Mouse (Mus musculus): ENCODE measurements around the gene Ss18l1.

Gene Ss18l1

DNA sequence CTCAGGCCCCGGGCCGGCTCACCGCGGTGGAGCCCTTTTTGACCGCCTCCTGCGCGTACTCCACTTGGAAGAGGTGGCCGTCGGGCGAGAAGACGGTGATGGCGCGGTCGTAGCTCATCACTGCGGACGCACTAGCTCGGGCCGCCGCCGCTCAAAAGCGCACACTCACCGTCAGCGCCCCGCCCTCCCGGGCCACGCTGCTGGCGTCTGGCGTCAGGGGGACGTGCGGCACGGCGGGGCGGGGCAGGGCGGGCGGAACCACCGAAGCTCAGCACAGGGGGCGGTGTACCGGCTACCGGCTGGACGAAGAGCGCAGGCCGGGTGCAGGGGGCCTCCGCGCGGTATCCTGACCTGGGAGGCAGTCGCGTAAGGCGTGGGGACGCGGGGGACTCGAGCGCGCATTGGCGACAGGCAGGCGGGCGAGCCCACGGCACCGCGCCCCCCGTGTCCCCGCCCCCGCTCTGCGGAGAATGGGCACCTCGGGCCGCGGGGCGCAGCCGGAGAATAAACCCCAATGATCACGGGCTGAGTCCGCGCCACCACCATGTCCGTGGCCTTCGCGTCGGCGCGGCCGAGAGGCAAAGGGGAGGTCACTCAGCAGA lies at the start of gene Ss18l1, which contains the start of gene Psma7:
Ss18l1 (plus strand) TSS at position 254 of the 602 bp plus-strand sequence.
Psma7 (minus strand) TSS at position 178 of the 602 bp plus-strand sequence.
- no peak for DNase-seq (ENCODE audit: low read depth)

DNA sequence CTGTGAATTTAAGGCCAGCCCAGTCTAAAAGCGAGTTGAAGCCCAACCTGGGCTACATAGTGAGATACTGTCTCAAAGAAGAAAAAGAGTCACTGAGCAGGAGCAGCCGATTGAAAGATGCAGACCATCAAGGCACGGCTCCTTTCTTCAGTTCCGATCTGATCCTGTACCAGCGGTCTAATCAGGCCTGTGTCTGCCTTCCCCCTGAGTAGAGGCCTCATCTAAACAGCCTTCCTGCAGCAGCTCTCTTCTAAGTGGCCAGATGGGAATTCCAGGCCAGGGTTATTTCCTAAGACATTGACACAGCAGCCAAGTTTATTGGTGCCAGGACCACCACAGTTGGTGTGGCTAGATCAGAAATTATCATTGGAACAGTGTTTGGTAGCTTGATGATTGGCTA lies 49.2 kb upstream of the Ss18l1 start:
- no peak for DNase-seq (ENCODE audit: low read depth)

DNA sequence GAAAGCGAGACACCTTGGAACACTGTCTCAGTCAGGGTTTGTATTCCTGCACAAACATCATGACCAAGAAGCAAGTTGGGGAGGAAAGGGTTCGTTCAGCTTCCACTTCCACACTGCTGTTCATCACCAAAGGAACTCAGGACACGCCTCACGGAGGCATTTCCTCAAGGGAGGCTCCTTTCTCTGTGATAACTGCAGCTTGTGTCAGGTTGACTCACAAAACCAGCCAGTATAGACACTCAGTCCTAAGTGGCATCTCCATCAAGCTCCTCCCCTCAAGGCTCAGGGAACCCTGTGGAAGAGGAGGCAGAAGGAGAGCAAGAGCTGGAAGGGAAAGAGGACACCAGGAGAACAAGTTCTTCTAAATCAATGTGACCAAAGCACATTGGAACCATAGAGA lies 43.9 kb upstream of the Ss18l1 start:
- no peak for DNase-seq (ENCODE audit: low read depth)

DNA sequence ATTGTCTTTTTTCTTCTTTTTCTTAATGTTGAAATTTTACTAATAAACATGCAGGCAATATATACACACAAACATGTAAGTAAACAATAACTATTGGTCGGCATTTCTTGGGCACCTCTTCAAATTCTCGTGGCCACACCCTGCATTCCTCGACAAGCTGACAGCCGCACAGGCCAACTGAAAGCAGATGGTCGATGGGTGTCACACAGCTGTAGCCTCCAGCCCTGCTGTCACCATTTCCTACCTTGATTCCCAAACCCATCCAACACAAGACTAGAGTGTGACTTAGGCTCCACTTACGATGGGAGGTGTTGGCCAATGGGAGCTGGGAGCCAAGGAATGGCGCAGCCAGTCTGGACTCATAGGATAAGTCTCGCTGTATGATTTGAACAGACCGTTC lies 40.7 kb upstream of the Ss18l1 start:
- no peak for DNase-seq (ENCODE audit: low read depth)

DNA sequence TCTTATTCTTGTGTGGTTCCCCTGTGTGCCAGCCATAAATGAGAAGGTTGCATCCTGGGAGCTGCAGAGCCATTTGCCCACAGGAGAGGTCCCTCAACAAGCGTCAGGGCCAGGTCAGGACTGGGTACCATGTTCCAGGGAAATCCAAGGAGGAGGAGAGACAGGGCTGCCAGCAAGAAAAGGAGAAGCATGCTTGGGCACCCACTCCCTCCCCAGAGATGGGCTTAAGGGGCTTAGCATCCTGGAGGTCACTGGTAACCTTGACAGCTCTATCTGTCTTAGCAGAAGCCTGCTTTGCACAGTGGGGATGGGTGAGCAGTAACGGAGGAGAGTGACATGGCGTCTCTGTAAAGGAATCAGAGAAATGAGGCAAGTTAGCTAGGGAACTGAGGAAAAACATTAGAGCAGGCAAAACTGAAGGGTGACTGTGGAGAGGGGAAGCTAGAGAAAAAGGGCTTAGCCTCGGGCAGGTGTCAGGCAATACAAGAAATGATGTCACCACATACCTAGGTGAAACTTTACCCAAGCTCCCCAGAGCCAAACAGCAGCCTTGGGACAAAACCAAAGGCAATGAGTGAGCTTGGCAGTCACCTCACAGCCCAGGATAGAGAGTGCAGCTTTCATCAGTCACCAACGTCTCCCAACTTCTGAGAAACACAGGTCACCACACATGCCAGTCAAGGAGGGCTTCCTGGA lies 36.5 kb upstream of the Ss18l1 start:
- no peak for DNase-seq (ENCODE audit: low read depth)

DNA sequence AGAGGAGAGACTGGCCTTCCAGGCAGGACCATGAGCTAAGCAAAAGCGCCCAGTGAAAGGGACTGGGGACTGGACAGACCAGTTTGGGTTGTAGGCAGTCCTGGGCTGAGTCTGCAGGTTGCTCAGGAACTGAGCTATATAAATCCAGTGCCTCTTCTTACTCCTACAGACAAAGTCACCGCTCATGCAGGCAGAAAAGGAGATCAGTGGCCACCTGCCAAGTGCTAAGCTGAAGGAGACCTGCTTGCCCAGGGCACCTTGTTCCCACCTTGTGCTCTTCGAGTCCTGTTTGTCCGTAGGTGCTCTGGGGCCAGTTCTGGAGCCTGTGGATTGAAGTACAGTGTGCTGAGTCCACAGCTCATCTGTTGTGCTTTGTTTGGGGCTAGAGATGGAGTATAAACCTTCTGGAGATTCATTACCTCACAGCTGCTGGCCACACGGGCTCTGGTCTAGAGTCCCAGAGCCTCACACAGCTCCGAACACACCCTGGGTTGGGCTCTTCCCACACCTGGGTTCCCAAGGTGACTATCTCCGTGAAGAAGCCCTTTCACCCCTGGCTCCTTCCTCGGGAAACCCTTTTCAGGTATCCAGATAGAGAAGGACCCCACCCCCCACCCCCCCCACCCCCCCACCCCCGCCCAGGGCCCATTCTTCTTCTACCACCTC lies 35.8 kb upstream of the Ss18l1 start:
- DNase-seq (ENCODE audit: low read depth), result no peak

DNA sequence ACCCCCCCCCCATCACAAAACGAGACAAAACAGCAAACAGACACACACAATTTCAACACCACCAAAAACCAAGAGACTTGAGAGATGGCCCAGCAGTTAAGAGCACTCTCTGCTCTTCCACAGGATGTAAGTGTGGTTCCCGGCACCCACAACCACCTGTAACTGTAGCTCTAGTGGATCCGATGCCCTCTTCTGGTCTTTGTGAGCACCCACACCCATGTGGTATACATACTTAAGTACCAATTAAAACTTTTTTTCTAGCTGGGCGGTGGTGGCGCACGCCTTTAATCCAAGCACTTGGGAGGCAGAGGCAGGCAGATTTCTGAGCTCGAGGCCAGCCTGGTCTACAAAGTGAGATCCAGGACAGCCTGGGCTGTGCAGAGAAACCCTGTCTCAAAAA lies 31.6 kb upstream of the Ss18l1 start:
- no peak for DNase-seq (ENCODE audit: low read depth)

DNA sequence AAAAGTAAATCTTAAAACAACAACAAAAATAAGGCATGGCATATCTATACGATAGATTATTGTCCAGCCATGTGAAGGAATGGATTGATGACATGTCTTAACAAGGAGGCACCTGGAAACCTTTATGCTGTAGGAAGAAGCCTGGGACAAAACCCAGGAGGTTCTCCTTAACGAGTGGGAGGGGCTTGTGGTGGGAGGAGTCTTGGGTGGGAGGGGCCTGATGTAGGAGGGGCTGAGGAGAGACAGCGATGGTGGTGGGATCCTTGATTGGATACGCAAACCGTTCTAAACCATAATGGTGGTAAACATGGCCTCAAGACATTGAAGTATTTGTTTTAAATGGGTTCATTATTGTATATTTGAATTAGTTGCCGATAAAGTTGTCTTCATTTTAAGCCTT lies 30.9 kb upstream of the Ss18l1 start:
- DNase-seq (ENCODE audit: low read depth), result no peak

DNA sequence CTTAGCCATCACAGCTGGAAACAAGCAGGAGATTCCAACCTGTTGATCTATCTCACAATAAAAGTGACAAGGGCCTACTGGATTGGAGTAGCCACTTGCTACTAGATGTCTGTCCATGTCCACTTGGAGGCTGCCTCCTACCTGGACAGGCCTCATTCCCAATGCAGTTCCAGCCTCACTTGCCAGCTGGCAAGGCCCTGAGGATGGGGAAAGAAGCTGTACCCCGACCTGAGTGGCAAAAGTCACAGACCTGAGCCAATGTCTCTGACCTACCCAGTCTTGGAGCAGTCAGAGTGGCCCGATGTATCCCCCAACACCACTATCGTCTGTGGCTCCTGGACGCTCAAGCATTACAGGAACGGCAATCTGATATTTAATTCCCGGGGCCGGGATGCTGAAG lies 28.6 kb upstream of the Ss18l1 start:
- no peak for DNase-seq (ENCODE audit: low read depth)

DNA sequence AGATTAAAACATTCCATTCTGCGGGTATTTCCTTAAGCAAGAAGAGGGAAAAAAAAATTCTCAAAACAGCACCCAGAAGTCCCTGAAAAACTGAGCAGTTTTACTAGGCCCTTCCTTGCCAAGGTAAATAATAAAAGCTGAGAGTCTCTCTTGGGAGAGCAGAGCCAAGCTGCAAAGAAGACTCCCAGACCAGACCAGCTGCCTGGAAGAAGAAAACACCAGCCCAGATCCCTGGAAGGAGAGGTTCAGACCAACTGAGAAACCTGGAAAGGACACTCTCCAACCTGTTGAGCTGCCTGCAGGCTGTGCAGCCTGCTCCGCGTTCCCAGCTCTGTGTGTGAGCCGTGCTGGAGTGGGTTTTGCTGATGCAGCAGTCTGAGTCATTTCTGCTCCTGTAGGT lies 24.7 kb upstream of the Ss18l1 start:
- DNase-seq (ENCODE audit: low read depth), result no peak

DNA sequence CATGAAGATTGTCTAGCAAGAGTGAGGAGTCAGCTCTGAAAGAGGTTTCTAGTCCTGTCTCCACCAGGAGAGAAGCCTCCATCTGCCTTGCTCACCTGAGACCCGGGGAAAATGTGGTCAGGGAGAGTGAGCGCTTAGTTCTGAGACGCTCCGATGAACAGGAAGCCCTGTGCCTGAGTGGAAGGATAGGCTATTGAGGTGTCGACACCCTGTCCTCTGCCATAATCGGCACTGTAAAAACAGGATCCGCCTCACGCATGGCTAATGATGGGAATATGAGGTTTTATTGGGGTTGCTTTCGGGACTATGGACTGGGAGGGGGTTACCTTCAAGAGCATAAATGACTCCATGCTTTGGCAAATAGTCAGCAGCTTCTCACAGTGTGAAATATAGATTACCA lies 23.7 kb upstream of the Ss18l1 start:
- no peak for DNase-seq (ENCODE audit: low read depth)

DNA sequence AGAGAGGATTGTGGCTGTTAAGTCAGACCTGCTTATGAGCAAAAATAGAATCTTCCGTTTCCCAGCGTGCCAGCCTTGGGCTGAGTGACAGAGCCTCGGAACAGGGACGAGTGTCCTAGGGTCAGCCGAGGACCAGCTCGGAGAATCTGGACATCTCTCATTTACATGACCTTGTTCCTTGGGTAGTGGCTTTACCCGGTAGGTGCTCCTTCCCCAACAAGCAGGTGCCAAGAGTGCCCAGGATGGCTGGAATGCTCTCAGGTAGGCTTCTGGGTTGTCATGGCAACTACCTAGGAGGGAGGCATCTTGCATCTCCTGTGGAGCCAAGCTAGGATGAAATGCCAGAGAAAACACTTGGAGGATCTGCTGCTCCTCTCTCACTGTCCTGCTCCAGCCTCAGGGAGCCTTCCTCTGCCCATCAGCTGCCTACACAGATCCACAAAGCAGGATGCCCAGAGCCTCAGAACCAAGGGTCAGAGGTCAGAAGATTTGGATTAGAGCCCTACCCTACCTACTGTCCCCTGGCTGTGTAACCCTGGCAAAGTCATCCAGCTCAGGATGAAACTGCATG lies 22.1 kb upstream of the Ss18l1 start:
- DNase-seq (ENCODE audit: low read depth), result no peak

DNA sequence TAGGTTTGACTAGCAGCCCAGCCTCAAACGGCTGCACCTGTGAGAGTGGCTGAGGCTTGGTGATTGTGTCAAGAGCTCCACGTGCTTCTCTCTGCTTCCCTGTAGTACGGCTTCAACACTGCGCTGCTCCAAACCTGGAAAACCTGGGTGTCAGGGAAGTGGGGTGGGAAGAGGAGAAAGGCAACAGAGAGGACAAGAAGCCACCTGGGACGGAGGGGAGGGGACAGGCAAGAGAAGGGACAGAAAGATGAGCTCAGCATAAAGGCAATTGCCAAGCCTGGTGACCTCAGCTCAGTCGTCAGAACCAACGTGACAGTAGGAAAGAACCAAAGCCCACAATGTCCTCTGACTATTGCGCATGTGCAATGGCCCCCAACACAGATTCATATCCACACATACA lies 21.4 kb upstream of the Ss18l1 start:
- no peak for DNase-seq (ENCODE audit: low read depth)

DNA sequence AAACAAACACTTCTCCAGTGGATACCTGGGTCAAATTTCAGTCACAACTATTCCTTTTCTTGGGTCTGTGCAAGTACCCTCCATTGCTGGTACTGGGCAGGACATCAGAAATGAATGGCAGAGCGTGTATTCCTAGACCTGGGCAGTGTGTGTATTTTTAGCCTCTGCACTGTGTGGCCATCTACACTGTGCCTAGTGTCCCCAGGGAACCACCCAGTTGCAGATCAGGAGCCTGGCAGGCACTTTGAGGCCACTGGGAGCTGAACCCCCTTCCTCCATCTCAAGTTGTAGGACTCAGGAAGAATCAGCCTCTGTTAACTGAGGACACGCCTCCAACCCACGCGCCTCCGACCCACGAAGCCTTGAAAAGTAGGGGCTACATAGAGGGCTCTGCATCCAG lies 19.6 kb upstream of the Ss18l1 start:
- DNase-seq (ENCODE audit: low read depth), result no peak

DNA sequence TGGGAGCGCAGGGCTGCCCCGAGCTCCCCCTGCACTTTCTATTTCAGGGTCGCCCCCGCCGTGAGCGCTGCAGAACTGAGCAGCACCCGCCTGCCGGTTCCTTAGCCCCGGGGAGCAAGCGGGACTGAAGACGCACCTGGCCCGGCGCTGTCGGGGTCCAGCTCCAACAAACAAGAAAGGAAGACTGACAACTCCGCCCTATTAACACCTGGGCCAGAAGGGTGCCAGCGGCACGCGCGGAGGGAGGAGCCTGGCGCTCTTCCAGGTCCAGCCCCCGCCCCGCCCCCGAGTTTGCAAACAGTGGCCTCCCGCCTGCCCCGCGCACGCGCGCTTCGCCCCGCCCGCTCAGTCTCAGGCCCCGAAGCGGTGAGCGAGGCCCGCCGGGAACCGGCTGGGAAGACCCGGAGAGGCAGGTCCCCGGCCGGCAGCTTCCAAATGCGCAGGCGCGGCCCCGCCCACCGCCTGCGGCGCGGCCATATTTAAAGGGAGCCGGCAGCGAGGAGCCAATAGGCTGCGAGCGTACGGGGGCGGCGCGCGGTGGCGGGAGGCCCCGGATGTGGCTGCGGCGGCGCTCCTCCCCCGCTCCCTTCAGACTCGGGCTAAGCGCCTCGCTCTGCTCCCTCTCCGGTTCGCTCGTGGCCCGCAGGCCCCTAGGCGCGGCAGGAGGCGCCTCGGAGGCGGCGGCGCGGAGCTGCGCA lies 17.8 kb upstream of the Ss18l1 start, which contains the start of gene Lsm14b:
Lsm14b (plus strand) TSS at position 587 of the 698 bp plus-strand sequence.
- peak; percentile 89 for DNase-seq (ENCODE audit: low read depth)

DNA sequence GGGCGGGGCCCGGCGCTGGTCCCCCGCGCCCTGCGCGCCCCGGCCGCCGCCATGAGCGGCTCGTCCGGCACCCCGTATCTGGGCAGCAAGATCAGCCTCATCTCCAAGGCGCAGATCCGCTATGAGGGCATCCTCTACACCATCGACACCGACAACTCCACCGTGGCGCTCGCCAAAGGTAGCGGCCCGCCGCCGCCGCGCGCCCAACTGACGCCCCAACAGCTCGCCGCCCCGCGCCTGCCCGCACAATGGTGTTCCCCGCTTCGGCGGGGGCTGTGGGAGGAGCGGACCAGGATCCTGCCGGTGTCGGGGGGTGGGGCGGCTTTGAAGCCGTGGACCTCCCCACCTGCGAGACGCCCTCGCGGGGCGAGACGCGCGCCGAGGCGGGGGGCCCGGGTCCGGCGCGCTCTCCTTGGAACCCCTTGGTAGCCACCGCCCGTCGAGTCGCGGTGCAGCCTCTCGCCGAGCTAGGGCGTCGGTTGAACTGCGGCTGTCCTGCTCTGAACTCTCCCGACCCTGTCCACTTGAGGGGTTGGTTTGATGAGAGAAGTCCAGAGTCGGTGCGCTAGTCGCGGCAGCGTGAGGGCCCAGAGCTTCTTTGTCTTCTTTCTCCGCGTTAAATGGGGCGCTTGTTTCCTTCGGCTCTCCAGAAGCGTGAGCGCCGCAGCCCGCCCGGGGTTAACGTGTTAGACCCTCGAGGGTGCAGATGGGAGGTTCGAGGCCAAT lies 17.0 kb upstream of the Ss18l1 start:
- DNase-seq (ENCODE audit: low read depth), result no peak

DNA sequence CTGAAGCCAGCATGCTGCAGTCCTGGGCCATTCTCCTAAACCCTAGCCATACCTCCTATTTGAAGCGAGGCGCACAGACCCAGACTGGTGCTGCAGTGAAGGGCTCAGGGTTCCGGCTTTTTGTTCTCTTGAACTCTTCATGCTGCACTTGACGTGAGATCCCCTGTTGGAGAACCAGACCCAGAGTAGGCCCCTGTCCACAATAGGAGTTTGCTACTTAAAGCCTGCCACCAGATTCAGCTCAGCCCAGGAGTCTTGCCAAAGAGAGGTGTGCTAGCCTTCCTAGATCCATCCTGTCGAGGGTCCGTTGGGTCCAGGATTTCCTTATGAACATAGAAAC lies 16.5 kb upstream of the Ss18l1 start:
- DNase-seq (ENCODE audit: low read depth), result no peak

DNA sequence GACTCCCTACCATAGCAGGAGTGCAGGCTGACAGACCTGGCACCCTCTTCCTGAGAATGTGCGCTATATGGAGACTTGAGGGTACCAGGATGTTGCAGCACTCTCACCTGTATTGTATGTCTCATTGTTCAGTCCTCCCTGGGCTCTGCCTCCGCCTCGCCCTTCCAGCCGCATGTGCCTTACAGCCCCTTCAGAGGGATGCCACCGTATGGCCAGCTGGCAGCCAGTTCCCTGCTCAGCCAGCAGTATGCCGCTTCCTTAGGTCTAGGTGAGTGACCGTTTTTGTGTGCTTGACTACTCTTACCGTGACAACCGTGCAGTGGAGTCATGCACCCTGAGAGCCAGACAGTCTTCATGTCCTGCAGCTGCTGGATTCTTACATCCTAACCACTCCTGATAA lies 14.5 kb upstream of the Ss18l1 start:
- DNase-seq (ENCODE audit: low read depth), result no peak

DNA sequence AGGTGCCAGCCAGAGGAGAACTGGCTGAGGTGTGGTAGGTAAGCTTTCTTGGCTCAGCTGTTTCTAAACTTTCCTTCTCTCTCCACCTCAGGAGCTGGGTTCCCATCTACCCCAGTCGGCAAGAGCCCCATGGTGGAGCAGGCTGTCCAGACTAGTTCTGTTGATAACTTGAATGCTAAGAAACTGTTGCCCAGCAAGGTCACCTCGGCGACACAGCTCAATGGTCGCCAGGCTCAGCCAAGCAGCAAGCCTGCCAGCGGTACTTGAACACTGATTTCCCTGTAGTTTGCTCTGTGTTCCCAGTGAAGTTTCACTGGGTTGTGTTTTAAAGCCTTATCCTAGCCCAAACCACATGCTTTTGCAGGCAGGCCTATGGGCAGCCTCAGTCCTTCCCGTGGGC lies 11.0 kb upstream of the Ss18l1 start:
- no peak for DNase-seq (ENCODE audit: low read depth)

DNA sequence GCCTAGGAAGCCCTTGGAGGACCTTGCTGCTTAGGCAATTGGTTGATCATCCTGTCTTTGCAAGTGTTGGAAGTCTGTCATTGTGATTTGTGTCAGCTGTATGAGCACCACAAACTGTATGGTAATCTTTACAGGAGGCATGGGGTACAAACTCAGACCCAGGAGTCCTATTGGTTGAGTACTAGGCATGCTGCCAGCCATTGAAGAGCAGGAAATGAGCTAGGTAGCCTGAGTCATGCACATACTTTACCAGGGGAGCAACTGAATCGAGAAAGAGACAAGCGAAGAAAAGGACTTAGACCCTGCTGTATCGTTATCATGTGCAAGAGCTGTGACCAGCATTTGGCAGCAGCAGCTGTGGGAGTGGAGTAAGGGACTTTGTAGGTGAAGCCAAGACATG lies 9.4 kb upstream of the Ss18l1 start:
- no peak for DNase-seq (ENCODE audit: low read depth)

DNA sequence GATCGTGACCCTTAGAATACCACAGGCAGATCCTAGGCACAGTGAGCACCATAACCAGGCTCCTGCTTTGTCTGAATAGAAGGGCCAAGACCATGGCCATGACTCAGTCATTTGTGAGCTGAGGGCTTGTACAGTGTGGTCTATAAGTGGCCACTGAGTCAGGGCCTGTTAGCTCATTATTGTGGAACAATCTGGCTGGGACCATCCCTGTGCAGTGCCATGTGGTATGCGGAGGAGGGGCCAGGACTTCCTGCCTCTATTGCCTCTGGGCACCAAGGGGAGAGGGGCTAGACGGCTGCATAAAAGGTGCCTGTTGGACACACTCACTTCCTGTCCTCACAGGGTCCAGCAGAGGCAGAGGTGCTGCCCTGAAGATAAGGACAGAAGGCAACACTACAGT lies 8.4 kb upstream of the Ss18l1 start:
- no peak for DNase-seq (ENCODE audit: low read depth)

DNA sequence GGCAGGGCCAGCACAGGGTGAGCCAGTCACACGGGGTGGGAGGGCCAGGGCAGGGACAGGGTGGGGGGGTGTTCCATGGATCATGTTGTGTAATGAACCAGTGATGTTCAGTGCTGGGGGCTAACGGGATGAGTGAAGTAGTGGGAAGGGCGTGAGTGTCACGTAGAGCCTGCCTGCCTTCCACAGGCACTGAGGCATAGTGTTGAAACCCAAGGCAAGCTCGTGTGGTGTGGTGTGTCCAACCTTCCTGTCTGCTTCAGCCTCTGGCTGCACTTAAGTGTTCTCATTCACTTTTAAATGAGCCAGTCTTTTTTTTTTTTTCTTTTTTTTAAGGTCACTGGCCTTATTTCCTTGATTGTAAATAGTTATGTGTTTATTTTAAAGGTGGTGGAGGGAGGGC lies 7.6 kb upstream of the Ss18l1 start:
- DNase-seq (ENCODE audit: low read depth), result no peak
